Mouse (Mus musculus): Measurements from ENCODE around the gene Pou4f2.

Pou4f2 gene

DNA sequence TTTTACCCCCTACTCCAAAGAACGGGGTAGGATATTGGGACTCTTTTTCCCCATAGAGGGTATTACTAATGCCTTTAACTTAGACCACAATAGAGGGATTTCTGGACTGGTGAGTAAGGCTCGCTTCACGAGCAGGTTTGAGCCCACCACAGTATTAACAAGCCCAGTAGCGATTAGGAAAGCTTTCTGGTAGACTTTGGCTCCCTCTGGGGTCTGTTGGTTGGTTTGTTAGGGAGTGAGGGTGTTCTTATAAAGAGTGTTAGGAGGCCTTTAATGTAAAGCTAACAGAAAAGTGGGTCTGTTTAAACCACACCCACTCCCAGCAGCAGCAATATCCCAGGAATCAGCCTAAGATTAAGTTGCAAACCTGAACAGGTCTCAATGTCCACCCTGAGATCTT, 17.2 kb downstream of the Pou4f2 start:
- DNase-seq (ENCODE audit: low spot score in 2 of 2), result no peak

- DNase-seq (ENCODE audit: low spot score in 2 of 2), result no peak
These were observed 45.7 kb downstream of the Pou4f2 start for GRCm38 (mm10) chr8:78390756-78391155.

Measured in heart, adult 9 months (tissue).